Mouse (Mus musculus) spleen, adult 2 months (tissue): ENCODE results near the gene Arhgap25.

Source experiments
- CTCF ChIP-seq: fragments of 200-500 bp; IDR thresholded peaks from 2 replicates; pipeline ENCODE4 v1.5.1; 2011; ENCODE audit warnings: mild to moderate bottlenecking, inconsistent platforms; ENCODE audit not compliant: insufficient read depth, insufficient read length, insufficient replicate concordance; ENCODE audit errors: extremely low read depth
- POLR2A ChIP-seq: fragments of 200-500 bp; IDR thresholded peaks from 2 replicates; pipeline ENCODE4 v1.6.1; 2011; ENCODE audit warnings: low read depth, low read length, inconsistent platforms

- no peak for TF ChIP-seq CTCF
- no peak for TF ChIP-seq POLR2A
Observed at GRCm38 (mm10) chr6:87510999-87511398, 22.1 kb downstream of the Arhgap25 start.
